Mouse (Mus musculus) left cerebral cortex, adult 8-10 months (tissue): ENCODE measurements around the gene Gper1. TPM values are rescaled to one million over a fixed set of nuclear protein-coding genes. Genes with fewer than 3 reads are reported as not detected.

ENCODE experiments used
- DNase-seq, 2 experiments: peaks; one replicate each; pipeline ENCODE4 v3.0.0; 2022; ENCODE audit warnings: low spot score in 2 of 2
- total RNA-seq, 4 experiments: library from RNA; stranded (reverse); gene quantifications; 2 replicates each; pipeline ENCODE4 v1.2.4; 2022

The Gper1 gene
- 1 to 10 TPM; 2.5 to 3.7 (median 3.3) TPM for total RNA-seq

GRCm38 (mm10) chr5:139423026-139423865 lies at the start of gene Gper1:
Gene Gper1, plus strand, starts transcription at chr5:139423151.
- no peak for DNase-seq

GRCm38 (mm10) chr5:139373889-139374444 lies 49.0 kb upstream of the Gper1 start:
- no peak for DNase-seq

DNA sequence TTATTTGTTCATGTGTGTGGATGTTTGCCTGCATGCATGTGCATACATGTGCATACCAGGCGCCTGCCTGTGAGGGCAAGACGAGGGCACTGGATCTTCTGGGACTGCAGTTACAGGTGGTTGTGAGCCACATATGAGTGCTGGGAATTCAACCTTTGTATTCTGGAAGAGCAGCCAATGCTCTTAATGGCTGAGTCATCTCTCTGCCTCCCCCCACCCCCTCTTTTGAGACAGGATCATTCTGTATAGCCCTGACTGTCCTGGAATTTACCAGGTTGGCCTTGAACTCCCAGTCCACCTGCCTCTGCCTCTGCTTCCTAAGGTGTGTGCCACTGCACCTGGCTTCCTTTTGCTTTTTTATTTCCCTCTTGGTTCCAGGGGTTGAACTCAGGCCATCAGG lies 48.1 kb upstream of the Gper1 start:
- no peak for DNase-seq

DNA sequence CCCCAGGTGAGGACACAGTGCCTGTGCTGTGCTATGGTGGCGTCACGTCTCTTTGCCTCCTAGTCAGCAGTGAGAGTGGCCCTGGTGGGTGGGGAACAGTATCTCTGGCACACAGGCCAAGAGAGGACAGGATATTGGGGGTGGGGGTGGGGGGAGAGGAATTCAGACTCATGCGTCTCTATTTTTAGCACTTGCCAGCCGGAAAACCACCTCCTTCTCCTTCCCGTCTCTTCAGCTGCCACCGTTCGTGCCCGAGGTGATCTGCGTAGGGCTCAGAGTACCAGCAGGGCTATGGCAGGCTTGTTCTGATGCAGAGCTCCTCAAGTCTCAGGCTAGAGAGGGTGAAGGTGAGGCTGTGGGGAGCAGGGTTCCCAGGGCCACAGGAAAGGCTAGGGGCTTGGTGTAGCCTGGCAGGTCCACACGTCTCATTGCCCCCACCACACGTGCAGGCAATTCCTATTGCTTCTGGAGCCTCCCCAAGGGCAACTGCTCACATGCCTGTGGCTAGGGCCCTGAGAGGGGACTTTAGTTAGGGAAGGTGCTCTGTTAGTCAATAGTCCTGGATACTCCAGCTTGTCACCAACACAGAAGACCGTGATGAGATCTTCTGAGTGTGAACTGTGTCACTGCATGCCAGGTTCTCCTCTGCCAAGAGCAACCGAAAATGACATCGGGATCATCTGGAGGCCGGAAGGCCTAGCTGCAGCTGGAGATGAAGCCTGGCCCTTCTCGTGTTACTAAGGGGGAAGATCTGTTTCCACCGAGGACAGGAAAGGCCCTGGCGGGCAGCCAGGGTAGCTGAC lies 45.3 kb upstream of the Gper1 start, which contains the start of gene Gpr146:
TSS of gene Gpr146 (plus strand) at position 230 of the 803 bp plus-strand sequence.
- DNase-seq, result no peak

GRCm38 (mm10) chr5:139378271-139378556 lies 44.7 kb upstream of the Gper1 start:
- no peak for DNase-seq

- DNase-seq, result no peak
Observed at GRCm38 (mm10) chr5:139378986-139379629, 43.8 kb upstream of the Gper1 start.

DNA sequence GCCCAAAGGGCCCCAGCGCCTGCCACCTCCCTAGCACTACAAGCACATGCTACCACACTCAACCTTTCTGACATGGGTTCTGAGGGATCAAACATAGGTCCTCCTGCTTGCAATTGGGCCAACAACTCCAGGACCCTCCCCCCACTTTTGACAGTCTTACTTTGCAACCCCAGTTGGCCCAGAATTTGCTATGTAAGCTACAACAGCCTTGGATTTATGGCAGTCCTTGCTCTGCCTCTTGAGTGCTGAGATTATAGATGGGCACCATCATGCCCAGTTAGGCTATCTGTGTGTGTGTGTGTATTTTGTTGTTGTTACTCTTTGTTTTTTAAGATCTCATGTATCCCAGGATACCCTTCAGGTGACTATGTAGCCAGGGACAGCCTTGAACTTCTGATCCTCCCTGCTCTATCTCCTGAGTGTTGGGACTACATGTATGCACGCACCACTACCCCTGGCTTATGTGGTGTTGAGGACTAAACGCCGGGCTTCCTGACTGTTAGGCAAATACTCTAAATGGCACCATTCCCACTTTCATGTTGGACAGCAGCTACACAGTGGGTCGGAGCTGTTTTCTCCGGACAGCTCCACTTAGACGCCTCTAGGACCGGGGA lies 43.1 kb upstream of the Gper1 start:
- DNase-seq, result no peak

GRCm38 (mm10) chr5:139380385-139381248 lies 42.3 kb upstream of the Gper1 start:
- peak in 1 of 2 experiments; percentile 87 for DNase-seq

DNA sequence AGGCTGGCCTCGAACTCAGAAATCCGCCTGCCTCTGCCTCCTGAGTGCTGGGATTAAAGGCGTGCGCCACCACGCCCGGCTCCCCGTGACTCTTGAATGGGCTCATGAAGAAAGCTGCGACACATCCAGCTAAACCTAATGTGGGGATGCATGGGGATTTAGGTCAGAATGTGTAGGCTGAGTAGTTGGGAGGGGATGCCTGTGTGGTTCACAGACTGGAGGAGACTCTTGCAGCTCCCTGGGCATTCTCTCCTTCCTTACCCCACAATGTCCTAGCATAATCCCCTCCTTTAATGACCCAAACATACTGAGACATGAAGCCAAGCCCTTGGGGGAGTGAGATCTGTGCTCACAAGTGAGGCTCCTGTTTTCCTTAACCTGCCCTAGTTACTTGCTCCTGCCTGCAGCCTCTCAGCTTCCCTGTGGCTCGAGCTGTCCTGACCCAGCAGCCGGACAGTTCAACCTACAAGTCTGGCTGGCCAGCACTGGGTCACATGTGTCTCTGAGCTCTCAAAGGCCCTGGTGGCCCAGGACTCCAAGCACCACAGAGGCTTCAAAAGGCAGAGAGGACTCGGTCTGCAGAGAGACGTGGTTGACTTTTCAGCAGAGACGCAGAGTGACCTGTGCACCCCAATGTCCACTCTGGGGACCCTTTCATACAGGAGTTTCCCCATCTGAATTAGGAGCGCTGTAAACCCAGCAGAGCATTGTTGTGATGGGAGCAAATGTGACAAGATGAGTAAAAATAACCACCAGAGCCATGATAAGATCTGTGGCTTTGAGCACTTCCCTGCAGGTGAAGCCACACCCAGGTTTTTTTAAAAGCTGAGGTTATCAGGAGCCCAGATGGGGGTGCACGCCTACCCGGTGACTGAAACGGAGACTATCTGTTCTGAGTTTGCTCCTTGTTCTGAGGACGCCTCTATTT lies 41.1 kb upstream of the Gper1 start:
- no peak for DNase-seq

DNA sequence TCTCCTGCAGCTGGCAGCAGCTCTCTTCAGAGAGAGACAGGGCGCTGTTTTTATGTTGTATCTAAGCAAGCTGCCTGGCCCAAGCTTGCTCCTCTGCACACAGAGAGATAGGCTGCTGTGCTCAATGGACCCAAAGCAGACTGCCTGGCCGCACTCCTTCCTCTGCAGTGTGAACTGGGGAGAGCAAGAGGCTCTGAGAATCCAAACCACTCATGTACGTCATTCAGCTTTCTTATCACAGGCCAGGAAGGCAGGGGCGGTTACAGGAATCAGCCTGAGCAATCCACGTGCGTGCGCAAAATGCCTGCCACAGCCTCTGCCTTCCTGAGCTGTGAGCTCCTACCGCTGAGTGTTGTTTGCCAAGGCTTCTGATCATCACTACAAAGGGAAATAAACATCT lies 40.2 kb upstream of the Gper1 start:
- DNase-seq, result peak in 1 of 2 experiments; percentile 67

DNA sequence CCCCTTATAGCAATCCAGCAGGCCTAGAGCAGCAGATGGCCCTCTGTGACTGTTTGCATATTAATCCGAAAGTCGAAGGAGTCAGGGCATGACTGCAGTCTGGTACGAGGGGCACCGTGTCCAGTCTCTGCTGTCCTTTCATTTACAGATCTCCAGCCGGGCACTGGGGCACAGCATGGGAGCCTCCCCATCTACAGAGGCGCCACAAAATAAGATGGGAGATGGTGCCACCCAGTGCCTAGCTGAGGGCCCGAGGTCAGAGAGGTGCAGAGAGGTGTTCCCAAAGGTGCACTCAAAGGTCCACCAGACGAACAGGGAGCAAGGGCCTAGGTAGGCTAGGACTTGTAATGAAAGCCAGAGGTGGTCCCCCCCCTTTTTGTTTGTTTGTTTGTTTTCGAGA lies 39.7 kb upstream of the Gper1 start:
- DNase-seq, result no peak

GRCm38 (mm10) chr5:139384531-139384930 lies 38.4 kb upstream of the Gper1 start:
- no peak for DNase-seq

GRCm38 (mm10) chr5:139386047-139386446 lies 36.9 kb upstream of the Gper1 start:
- no peak for DNase-seq

- DNase-seq, result no peak
Observed at GRCm38 (mm10) chr5:139387329-139388194, 35.4 kb upstream of the Gper1 start.

GRCm38 (mm10) chr5:139388195-139388570 lies 34.8 kb upstream of the Gper1 start:
- no peak for DNase-seq

GRCm38 (mm10) chr5:139388694-139389675 lies 34.0 kb upstream of the Gper1 start:
- peak in 1 of 2 experiments; percentile 61 for DNase-seq

- peak in 1 of 2 experiments; percentile 53 for DNase-seq
Observed at GRCm38 (mm10) chr5:139389676-139390061, 33.3 kb upstream of the Gper1 start.
